Mouse (Mus musculus) left cerebral cortex, postnatal 25 days (tissue): ENCODE data around the gene Phgr1. TPM values are rescaled to one million over a fixed set of nuclear protein-coding genes. Genes with fewer than 3 reads are reported as not detected.

Experiments used
- DNase-seq, 2 experiments: peaks; one replicate each; pipeline ENCODE4 v3.0.0; 2022; ENCODE audit warnings: low spot score in 2 of 2, mixed read lengths in 1 of 2
- intact Hi-C: fragments of 180-260 bp; cut with DNase I; formaldehyde crosslinking; loops from one replicate; pipeline ENCODE4 v1.15.1; 2025
- total RNA-seq, 2 experiments: library from RNA; stranded (reverse); gene quantifications; 2 replicates each; pipeline ENCODE4 v1.2.3; 2021

Phgr1 gene
- total RNA-seq, 2 experiments from 2014 or later = not detected

DNA sequence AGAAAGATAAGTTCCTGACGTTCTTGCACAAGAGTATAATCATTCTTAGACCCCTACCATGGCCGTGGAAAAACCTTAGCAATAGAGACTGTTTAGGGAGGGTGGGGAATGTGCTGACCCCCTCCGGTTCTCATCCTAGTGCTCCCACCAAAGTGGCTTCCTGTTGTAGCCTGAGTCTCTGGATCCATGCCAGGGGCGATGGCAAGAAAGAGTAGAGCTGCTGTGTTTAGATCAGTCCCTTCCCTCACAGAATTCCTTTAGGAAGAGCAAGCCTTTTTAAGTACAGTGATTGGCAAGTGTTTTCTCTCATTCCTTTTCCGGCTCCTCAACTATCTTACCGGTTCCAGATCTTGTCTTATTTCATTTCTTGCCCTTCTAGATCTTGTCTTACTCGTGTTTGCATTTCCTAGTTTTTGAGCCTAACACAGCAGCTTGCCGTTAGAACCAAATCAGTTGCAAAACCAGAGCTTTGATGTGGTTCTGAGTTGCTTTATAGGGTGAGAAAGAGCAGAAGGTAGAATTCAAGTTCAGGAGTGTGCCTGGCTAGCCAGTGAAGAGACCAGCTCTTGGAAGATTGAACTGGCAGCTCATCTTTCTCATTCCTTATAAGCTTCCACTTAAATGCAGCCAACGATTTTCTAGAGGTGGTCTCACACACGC, 25.1 kb upstream of the Phgr1 start:
- no peak for DNase-seq
- intact Hi-C loops = loop anchor here (2.0 to 5.0 kb wide), 3 partner anchors 13 to 45 kb away; partner anchors contain the start of genes Ankrd63 and Disp2

DNA sequence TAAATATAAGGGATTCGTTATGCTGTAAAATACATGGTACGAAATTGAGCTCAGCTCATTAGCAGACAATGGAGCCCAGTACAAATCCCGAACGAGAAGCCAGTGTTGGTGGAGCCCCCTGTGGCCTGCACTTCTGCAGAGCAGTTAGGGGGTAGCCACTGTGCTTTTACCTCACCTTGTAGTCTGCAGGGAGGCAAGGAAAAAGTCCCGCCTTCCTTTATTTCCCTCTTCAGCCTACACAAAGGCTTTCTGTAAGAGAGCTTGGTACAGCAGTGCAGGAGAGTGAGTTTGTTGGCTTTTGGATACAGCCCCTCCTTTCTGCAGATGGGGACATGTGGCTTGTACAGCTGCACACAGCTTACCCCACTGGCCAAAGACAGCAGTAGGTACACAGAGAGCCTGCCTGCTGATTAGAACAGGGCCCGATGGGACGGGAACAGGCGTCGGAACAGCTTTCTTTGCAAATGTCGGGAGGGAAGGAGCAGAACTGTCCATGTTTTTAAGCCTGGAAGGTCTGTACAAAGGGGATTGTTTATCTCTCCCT, 23.2 kb upstream of the Phgr1 start:
- intact Hi-C loops = loop anchor here (5.0 kb wide), 1 partner anchor 47 kb away; the partner anchor contains the start of gene Ankrd63
- no peak for DNase-seq

DNA sequence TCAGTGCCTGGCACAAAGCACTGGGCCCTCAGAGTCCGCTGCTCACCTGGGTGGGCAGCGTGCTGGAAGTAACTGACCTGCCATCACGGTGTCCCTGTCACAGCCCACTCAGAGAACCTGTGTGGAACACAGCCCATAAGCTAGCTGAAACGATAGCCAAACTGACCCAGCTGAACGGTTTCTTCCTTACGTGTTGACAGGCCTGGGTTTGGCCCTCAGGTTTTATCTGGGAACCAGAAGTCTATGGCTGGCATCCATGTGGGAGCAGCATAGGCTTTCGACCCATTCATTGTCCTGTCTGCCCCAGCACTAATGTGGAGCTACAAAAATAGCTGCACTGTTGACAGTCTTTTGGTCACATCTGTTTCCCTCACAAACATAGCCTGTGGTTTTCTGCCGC, 22.1 kb upstream of the Phgr1 start:
- no peak for DNase-seq
- intact Hi-C loops = no loop called here

DNA sequence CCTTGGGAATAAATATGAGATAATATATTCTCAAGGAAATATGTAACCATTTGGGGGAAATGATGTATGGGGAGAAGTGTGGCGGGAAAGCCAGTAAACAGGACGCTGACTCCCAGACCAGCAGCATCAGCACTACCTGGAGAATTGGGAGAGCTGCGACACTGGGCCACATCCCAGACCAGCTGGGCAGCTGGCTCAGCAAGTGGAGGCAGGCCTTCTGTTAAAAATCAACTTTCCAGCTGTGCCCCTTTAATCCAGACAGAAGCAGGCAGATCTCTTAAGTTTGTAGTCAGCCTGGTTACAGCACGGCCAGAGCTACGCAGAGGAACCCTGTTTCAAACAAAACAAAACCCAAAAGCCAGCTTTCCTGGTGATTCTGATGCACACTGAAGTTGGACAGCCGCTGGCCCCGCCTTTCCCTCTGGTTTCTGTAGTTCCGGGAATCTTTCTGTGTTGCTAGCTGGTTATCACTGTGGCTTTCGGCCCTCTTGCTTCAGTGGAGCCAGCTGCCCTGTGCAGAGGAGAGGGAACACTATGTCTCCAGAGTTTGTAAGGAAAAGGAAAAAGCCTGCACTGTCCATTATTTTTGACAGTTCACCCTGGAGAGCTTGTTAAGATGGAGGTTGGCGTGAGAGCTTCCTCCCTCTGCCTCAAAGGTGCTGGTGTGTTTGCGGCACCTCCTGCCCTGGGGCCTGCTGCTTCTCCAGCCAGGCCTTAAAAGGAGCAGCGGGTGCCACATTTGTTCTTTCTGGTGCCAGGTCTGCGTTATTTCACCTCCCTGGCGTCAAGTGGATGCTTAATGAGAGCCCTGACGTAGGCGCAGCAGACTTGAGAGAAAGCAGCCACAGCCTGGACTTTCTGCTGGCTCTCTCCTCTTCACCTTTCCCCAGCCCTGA, 20.4 kb upstream of the Phgr1 start:
- DNase-seq = no peak

DNA sequence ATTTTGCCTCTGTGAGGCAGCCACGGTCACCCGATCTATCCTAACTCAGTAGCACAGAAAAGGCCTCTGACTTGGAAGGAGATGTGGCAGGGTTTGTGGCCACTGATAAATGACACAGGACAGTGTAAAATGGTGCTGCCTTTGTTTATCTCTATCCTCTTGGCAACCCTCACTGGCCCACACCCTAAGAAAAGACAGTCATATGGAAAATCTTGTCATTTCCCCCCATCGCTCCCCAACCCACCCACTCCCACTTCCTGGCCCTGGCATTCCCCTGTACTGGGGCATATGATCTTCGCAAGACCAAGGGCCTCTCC, 19.8 kb upstream of the Phgr1 start:
- no peak for DNase-seq
- intact Hi-C loops = no loop called here

More for the DNA sequence above, 20.4 kb upstream of the Phgr1 start:
- intact Hi-C loops = no loop called here

DNA sequence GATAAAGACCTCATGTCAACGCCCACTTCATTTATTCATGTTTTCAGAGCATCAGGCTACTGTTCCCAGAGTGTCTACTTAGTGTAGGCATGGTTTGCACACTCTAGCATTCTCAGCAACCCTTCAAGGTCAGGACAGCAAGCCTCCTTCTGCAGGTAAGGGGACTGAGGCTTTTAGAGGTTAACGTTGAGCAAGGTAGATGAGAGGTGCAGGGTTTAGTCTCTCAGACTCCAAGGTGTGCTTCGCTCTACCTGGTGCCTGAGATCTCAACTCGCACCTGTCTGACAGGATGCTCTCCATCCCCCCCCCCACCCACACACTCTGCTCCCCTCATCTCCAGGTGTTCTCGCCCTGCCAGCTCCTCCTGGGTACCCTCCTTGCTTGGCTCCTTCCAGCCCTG, 18.4 kb upstream of the Phgr1 start:
- intact Hi-C loops = no loop called here
- DNase-seq = no peak

DNA sequence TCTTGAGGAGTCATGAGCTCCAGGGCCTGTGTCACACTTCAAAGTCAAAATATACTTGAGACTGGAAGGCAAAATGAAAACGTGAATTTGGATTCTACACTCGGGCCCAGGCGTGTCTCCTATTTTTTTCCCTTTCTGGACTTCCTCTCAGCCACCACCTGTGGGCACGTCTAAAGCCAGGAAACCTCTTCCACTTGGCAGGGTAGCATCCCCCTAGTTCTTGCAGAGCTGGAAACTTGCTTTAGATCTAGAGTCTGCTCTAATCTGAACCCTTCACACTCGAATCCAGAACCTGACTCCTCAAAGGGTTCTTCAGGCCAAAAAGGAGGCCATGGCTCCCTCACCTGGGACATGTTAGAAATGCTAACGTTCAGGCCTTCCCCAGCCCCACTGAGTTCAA, 17.2 kb upstream of the Phgr1 start:
- DNase-seq = no peak
- intact Hi-C loops = no loop called here

DNA sequence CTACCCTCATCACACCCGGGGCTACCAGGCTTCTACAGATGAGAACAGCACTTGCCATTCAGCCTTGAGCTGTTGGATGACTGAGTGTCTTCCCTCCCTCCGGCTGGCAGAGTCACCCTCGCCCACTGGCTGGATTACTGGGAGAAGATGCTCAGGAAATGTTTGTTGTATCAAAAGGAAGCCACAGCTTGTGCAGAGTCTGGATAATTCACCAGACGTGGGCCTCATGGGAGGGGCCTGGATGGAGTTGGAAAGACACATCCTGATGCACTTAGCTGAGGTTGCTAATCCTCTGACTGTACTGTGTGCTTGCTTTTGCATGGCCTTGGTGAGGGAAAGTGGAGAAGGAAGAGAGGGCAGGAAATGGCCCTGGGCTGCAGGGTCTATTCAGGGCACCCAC, 16.5 kb upstream of the Phgr1 start:
- DNase-seq = no peak
- intact Hi-C loops = no loop called here

DNA sequence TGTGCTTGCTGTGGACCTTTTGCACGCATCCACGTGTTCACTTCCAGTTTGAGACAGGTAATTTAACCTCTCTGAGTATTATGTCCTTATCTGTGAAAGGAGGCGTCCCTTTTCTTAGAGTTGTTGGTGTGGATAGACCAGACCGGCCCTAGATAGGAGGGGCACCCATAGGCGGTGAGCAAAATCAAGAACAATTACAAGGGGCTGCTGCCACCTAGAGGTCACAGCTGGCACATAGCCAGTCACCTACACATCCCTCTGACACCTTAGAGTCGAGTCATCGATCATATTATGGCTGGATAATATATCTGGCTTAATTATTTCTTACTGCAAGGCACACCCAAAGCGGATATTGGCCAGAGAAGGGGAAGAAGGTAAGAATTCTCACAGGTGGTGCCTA, 12.7 kb upstream of the Phgr1 start:
- DNase-seq = peak in 1 of 2 experiments; percentile 55
- intact Hi-C loops = loop anchor here (2.0 kb wide), 1 partner anchor 13 kb away; no protein-coding TSS in a partner anchor

DNA sequence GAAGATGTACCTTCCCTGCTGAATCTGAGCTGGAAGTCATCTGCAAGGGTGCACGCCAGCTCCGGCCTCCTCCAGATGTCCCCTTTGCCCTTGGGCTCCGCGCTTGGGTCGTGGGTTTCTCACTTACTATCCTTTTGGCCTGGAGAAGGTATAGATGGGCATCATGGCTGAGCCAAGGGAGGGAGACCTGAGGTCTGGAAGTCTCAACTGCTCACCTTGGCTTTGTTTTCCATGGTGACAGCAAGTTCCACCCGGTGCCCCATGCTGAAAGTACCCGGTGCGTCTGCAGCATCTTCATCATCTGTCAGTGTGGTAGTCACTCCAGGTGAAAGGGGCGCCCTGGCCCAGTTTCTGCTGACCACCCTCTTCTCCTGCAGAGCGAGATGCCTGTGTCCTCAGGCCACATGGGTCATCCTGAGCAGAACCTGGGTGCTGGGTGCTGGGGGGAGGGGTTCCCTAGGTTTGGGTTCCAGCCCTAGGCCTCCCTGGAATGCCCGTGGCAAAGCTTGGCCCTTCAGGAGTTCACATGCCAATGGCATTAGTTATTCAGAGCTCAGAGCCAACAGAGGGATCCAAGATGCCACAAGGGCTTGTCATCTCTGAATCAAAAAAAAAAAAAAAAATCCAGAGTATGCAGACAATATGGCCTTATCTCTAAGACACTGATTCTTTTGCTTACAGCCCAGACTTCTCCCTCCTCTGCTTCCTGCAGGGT, 12.1 kb upstream of the Phgr1 start:
- intact Hi-C loops = loop anchor here (2.0 kb wide), 1 partner anchor 14 kb away; no protein-coding TSS in a partner anchor
- no peak for DNase-seq

DNA sequence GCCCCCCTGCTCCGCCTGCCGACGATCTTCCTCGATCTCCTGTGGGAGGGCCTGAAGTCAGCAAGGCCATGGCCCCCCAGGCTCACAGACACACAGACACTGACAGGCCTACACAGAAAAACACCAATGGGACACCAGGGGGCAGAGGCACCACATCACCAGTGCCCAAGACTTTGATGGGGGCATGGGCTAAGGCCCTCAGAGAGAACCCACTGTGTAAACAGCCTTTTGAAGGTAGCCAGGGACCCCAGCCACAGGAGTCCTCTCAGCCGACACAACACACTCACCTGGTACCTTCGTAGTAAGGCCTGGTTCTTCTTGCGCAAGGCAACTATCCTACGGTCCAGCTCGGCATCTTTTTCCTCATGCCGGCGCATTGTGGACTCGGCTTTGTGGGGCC, 11.2 kb upstream of the Phgr1 start:
- intact Hi-C loops = loop anchor here (2.0 kb wide), 1 partner anchor 15 kb away; no protein-coding TSS in a partner anchor
- DNase-seq = no peak

DNA sequence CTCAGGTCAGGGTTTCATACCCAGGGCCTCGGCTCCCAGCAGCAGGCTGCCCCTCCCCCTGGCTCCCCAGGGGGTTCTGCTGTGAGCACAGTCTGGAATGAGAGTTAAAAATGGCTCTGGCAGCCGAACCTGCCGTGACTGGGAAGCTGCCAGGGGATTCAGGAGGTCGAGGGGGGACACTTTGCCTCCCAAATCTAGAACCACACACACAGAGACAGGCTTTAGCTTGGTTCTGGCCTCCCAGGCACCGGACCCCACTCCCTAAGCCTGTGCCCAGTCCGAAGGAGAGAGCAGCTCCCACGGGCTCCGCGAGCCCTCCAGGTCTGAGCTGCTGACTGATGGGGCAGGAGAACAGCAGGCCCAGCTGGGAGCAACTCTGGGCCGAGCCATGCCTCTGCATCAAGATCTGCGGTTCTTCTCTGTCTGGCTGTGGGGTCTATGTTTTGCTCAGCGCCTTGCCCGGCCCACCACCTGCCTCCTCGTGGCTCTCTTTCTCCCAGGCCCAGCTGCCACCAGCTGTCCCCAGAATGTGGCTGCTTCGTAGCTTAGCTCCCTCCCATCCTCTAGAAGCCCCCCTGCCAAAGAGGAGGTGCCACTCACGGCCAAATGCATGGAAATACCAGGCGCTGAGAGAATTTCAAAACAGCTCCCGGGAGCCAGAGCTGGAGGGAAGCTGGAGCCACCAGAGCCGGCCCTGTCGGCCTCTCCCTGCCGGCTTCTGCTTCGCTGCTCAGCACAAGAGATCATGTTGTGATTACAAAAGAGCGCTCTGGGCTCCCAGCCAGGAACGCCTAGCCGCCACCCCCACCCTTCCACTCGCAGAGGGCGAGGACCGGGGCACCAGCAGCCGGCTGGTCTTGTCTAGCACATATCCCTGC, 10.4 kb upstream of the Phgr1 start, which contains the start of gene Ccdc9b:
TSS of gene Ccdc9b (minus strand) at position 756 of the 878 bp plus-strand sequence.
- intact Hi-C loops = loop anchor here (2.0 kb wide), 2 partner anchors 15 to 121 kb away; no protein-coding TSS in a partner anchor
- peak; percentile 81 to 84 for DNase-seq

DNA sequence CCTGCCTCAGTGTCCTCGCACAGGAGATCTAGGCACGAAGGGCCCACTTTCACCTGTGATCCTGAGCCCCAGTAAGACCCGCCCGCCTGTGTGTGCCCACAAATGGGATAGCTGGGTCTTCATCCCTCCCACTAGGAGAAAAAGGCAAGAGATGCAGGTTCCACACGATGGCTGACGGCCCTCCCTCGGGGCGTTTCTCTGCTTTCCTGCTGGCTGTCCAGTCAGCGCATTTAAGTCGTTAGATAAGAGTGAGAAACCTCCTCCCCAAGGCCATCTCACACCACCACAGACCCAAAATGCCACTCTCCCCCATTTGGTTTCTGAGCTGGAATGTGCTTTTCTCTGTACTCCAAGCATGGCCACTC, 9.8 kb upstream of the Phgr1 start:
- intact Hi-C loops = loop anchor here (2.0 kb wide), 1 partner anchor 120 kb away; no protein-coding TSS in a partner anchor
- DNase-seq = no peak

DNA sequence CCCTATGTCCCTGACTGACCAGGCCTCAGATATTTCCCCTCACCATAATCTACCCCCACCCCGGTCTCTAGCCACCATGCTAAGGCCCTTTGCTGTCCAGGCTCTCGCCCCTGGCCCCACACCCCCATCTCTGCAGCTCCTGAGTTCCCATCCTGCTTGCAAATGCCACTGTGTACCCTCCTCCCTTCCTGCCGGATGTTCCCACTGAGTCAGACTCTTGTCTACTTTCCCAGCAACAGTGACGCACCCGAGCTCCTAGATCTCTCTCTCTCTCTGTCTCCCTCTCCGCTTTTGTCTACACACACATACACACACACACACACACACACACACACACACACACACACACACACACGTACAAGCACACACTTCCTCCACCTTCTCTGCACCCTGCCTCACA, 9.1 kb upstream of the Phgr1 start:
- intact Hi-C loops = loop anchor here (2.0 kb wide), 1 partner anchor 119 kb away; no protein-coding TSS in a partner anchor
- peak; percentile 44 to 87 for DNase-seq

DNA sequence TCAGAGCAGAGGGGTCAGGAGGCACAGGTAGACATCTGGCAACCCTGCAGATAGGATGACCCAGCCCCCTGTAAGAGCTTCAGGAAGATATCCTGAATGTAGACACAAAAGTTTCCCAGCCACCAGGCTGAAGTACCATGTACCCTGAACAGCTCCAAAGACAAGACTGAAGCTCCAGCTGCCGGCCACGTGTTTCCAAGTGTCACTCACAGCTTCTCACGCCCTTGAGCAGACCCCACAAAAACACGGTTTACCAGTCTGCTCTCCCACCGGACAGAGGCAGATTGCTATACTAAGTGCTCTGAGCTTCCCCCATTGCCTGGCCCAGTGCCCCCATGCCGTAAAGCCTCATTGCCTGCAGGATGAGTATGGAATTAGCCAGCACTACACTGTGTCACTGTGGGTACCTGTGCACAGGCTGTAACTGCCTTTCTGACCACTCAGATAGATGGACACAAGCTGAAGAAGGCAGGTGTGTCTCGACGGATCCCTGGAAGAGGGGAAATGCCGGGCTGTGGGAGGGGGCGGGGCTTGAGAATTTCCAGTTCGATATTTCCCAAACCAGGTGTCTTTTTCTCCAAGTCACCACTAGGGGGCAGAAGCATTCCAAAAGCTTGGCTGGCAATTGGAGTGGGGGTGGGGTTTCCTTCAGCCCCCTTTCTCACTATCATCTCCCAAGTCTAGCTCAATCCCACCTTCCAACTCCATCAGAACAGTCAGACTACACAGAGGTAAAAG, 8.3 kb upstream of the Phgr1 start:
- peak; percentile 50 to 63 for DNase-seq
- intact Hi-C loops = no loop called here

DNA sequence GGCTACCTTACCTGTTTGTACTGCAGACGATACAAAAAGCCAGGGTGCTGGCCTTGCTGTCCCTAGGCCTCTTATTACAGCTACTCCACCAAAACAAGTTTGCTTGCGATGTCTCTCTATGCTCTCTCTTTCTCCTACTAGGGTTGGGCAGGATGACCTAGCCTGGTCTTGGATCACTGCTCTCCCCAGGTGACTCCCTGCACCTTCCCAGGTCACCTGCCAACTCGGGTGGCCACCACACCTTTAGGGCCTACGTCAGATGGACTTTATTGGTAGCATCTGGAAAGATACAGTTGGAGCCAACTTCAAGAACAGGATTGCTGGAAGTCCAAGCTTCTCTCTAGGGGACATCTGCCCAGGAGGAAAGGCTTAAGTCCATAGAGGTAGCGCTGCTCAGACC, 7.7 kb upstream of the Phgr1 start:
- intact Hi-C loops = no loop called here
- no peak for DNase-seq

DNA sequence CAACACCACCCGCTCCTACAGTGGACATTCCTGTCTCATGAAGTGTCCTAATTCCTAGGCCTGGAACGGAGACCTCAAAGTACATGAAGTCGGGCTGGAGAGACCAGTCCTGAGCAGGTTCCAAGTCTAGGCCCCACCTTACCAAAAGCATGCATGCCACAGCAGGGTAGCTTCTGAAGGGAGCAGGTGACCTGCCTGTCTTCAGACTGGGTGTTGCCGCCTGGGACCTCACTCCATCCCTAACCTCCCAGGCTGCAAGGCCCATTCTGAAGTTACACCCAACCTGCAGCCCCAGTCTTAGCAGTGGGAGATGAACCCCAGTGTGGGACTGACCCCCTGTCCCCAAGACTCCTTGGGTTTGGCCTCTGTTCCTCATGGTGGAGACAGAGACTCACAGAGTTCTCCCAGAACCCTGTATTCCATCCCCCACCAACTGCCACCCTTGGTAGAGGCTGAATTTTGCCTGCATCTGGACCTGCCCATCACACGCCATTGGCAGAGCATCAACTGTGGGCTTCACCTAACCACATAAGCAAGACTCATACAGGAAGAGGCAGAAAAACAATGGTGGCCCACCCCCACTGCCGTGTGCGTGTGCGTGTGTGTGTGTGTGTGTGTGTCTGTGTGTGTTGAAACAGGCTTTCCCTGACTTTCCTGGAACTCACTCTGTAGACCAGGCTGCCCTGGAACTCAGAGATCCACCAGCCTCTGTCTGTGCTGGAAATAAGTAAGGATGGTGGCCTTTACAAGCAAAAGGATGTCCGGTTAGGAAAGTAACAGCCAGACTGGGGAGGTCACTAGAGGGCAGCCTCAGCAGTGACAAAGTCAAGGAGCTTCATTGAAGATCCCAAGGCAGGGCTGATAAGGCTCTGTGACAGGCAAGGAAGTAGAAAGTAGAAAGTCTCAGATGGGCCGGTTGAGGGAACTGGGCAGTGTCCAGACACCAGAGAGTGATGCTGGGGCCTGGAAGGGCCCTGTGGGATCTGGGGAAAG, 6.2 kb upstream of the Phgr1 start:
- no peak for DNase-seq

More for the DNA sequence above, 6.2 kb upstream of the Phgr1 start:
- intact Hi-C loops = no loop called here
